8 mouse cellular contexts compared by ENCODE assay signal in the genomic region with DNA sequence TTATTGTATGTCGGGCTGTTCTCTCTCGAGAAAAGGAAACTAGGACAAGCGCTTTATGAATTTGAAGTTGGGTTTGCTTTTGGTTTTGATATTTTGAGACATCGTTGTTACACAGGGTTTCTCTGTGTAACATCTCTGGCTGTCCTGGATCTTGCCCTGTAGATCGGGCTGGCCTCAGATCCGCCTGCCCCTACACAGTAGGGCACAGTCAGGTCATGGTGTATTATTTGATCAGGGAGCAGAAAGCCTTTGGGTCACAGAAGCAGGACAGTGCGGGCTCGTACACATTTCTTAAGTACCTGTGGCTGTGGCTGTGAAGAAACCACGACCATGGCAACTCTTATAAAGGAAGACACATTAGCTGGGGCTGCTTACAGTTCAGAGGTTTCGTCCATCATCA. TPM values are rescaled to one million over a fixed set of nuclear protein-coding genes. Genes with fewer than 3 reads are reported as not detected.
DNase-seq lines count a peak whose midpoint lies in the region; ATAC-seq and TF ChIP-seq lines count a peak whose summit lies in the region.

No protein-coding gene starts in this region.

- peaks cover 39% of the 10 kb centered on the region for H3K36me3 ChIP-seq in lung, embryonic 14.5 days (ENCODE audit: insufficient read depth)
- peaks cover 36% of the 10 kb centered on the region for H3K36me3 ChIP-seq in embryonic facial prominence, embryonic 14.5 days (ENCODE audit: control insufficient read depth, insufficient read depth, low read length)
- H3K36me3 ChIP-seq in intestine, postnatal 0 days (ENCODE audit: control insufficient read depth, insufficient read depth): peaks cover 26% of the 10 kb centered on the region
- peaks cover 34% of the 10 kb centered on the region for H3K36me3 ChIP-seq in neural tube, embryonic 15.5 days

- H3K4me1 ChIP-seq in lung, embryonic 14.5 days (ENCODE audit: insufficient read depth): peaks cover 6% of the 10 kb centered on the region; the same call in 1 of the 2 replicates
- peaks cover 10% of the 10 kb centered on the region for H3K4me1 ChIP-seq in embryonic facial prominence, embryonic 14.5 days (ENCODE audit: control insufficient read depth, insufficient read depth, low read length)
- H3K4me1 ChIP-seq in intestine, postnatal 0 days (replicated peaks; ENCODE audit: control insufficient read depth, insufficient read depth, low read length): peaks cover 8% of the 10 kb centered on the region; the same call in 1 of the 2 replicates
- peaks cover 25% of the 10 kb centered on the region for H3K4me1 ChIP-seq in neural tube, embryonic 15.5 days

- H3K4me3 ChIP-seq in lung, embryonic 14.5 days (ENCODE audit: low read depth, low read length): peak overlapping the region; percentile 90
- peak overlapping the region; percentile 94 for H3K4me3 ChIP-seq in embryonic facial prominence, embryonic 14.5 days (ENCODE audit: low read depth, low read length)
- H3K4me3 ChIP-seq in intestine, postnatal 0 days (ENCODE audit: low read depth, low read length): peak overlapping the region; percentile 98
- H3K4me3 ChIP-seq in neural tube, embryonic 15.5 days (replicated peaks): peak overlapping the region; percentile 97

- peak overlapping the region; percentile 81; the same call in 1 of the 2 replicates for H3K27ac ChIP-seq in lung, embryonic 14.5 days (ENCODE audit: low read depth)
- no peak overlapping the region for H3K27ac ChIP-seq in embryonic facial prominence, embryonic 14.5 days (replicated peaks; ENCODE audit: low read depth, low read length)
- H3K27ac ChIP-seq in intestine, postnatal 0 days (ENCODE audit: low read depth, low read length): 0 out of 2 replicates have a peak overlapping the region, but pooled peaks have one; percentile 85
- peak overlapping the region; percentile 88 for H3K27ac ChIP-seq in neural tube, embryonic 15.5 days (replicated peaks)

- peak overlapping the region; percentile 88 for H3K9ac ChIP-seq in lung, embryonic 14.5 days
- H3K9ac ChIP-seq in embryonic facial prominence, embryonic 14.5 days (ENCODE audit: low read depth, low read length): peak overlapping the region; percentile 94
- peak overlapping the region; percentile 78 for H3K9ac ChIP-seq in intestine, postnatal 0 days (ENCODE audit: low read depth, low read length)
- peak overlapping the region; percentile 94 for H3K9ac ChIP-seq in neural tube, embryonic 15.5 days (replicated peaks)

- 22% methylated on average over 10 of the region's 10 CpGs for WGBS in lung, embryonic 14.5 days
- 19% methylated on average over 10 of the region's 10 CpGs for WGBS in embryonic facial prominence, embryonic 14.5 days
- WGBS in intestine, postnatal 0 days: 14% methylated on average over 10 of the region's 10 CpGs
- 26% methylated on average over 10 of the region's 10 CpGs for WGBS in neural tube, embryonic 15.5 days

- peak overlapping the region; percentile 93 for H3K4me2 ChIP-seq in lung, embryonic 14.5 days
- peak overlapping the region; percentile 85 for H3K4me2 ChIP-seq in embryonic facial prominence, embryonic 14.5 days (ENCODE audit: low read depth, low read length)
- peak overlapping the region; percentile 65 for H3K4me2 ChIP-seq in intestine, postnatal 0 days (replicated peaks; ENCODE audit: low read depth)
- peak overlapping the region; percentile 81 for H3K4me2 ChIP-seq in neural tube, embryonic 15.5 days

- TF ChIP-seq CTCF in lung, embryonic 14.5 days (IDR thresholded peaks at IDR 0.05; ENCODE audit: low read depth): no peak
- TF ChIP-seq CTCF in intestine, postnatal 0 days (IDR thresholded peaks at IDR 0.05; ENCODE audit: low read depth): no peak

- DNase-seq in lung, embryonic 14.5 days: no peak
- DNase-seq in lung, adult 18-20 months: no peak
- no peak for DNase-seq in embryonic facial prominence, embryonic 14.5 days (ENCODE audit: low spot score)
- DNase-seq in cerebellum, adult 8-10 months: no peak
- DNase-seq in thymus, postnatal 36 days: no peak
- no peak for DNase-seq in gastrocnemius, adult 8-10 months (ENCODE audit: low spot score in 2 of 2)

- no peaks in the 10 kb centered on the region for H3K27me3 ChIP-seq in lung, embryonic 14.5 days (ENCODE audit: insufficient read depth, low read length)
- no peaks in the 10 kb centered on the region for H3K27me3 ChIP-seq in embryonic facial prominence, embryonic 14.5 days (replicated peaks; ENCODE audit: control insufficient read depth, insufficient read depth, low read length)
- no peaks in the 10 kb centered on the region for H3K27me3 ChIP-seq in intestine, postnatal 0 days (replicated peaks; ENCODE audit: control insufficient read depth, insufficient read depth, low read length)
- H3K27me3 ChIP-seq in neural tube, embryonic 15.5 days (replicated peaks): no peaks in the 10 kb centered on the region

- H3K9me3 ChIP-seq in lung, embryonic 14.5 days (ENCODE audit: low read depth, low read length): no peaks in the 10 kb centered on the region
- no peaks in the 10 kb centered on the region for H3K9me3 ChIP-seq in embryonic facial prominence, embryonic 14.5 days (ENCODE audit: control insufficient read depth, low read length)
- no peaks in the 10 kb centered on the region for H3K9me3 ChIP-seq in intestine, postnatal 0 days (ENCODE audit: control insufficient read depth)
- H3K9me3 ChIP-seq in neural tube, embryonic 15.5 days (replicated peaks): no peaks in the 10 kb centered on the region

- peak; percentile 46; the same call in 1 of the 2 replicates for ATAC-seq in lung, embryonic 14.5 days (ENCODE audit: insufficient read depth)
- no peak for ATAC-seq in embryonic facial prominence, embryonic 14.5 days (ENCODE audit: low read depth)
- ATAC-seq in intestine, postnatal 0 days: no peak
- ATAC-seq in neural tube, embryonic 15.5 days (ENCODE audit: low FRiP score): no peak

RNA-seq across cellular contexts. Expression of a gene that starts 0.7 kb away (rescaled TPM):
- polyA plus RNA-seq in lung, embryonic 14.5 days (2014; fragmentation: Nextera tagmentation; extraction: Ambion mirVana): 85.6 TPM in 2 replicates
- 79.4 and 82.3 TPM in 2 replicates for polyA plus RNA-seq in embryonic facial prominence, embryonic 14.5 days (2014; fragmentation: Nextera tagmentation; extraction: Ambion mirVana)
- polyA plus RNA-seq in intestine, postnatal 0 days (2015; fragmentation: Nextera tagmentation; extraction: Ambion mirVana): 68.9 and 70.0 TPM in 2 replicates
- 68.2 and 74.6 TPM in 2 replicates for polyA plus RNA-seq in neural tube, embryonic 15.5 days (2015; fragmentation: Nextera tagmentation; extraction: Ambion mirVana)
- total RNA-seq in gastrocnemius, adult 8-10 months (2022): 100 to 1,000 TPM in 2 of 4 experiments, 10 to 100 TPM in 2; 92.6 to 114 (median 104) TPM

RNA-seq across cellular contexts. Expression of a gene that starts 36.4 kb away (rescaled TPM):
- polyA plus RNA-seq in lung, embryonic 14.5 days (2014; fragmentation: Nextera tagmentation; extraction: Ambion mirVana): 5.1 and 5.5 TPM in 2 replicates
- polyA plus RNA-seq in embryonic facial prominence, embryonic 14.5 days (2014; fragmentation: Nextera tagmentation; extraction: Ambion mirVana): 2.4 and 2.8 TPM in 2 replicates
- polyA plus RNA-seq in intestine, postnatal 0 days (2015; fragmentation: Nextera tagmentation; extraction: Ambion mirVana): 2.1 and 2.3 TPM in 2 replicates
- polyA plus RNA-seq in neural tube, embryonic 15.5 days (2015; fragmentation: Nextera tagmentation; extraction: Ambion mirVana): 2.1 and 3.3 TPM in 2 replicates
- 10 to 100 TPM in 2 of 4 experiments, 1 to 10 TPM in 2; 8.3 to 10.4 (median 9.4) TPM for total RNA-seq in gastrocnemius, adult 8-10 months (2022)

RNA-seq across cellular contexts. Expression of a gene that starts 47.4 kb away (rescaled TPM):
- 76.9 and 77.4 TPM in 2 replicates for polyA plus RNA-seq in lung, embryonic 14.5 days (2014; fragmentation: Nextera tagmentation; extraction: Ambion mirVana)
- 56.4 and 59.2 TPM in 2 replicates for polyA plus RNA-seq in embryonic facial prominence, embryonic 14.5 days (2014; fragmentation: Nextera tagmentation; extraction: Ambion mirVana)
- polyA plus RNA-seq in intestine, postnatal 0 days (2015; fragmentation: Nextera tagmentation; extraction: Ambion mirVana): 44.5 and 48.1 TPM in 2 replicates
- polyA plus RNA-seq in neural tube, embryonic 15.5 days (2015; fragmentation: Nextera tagmentation; extraction: Ambion mirVana): 69.9 and 77.8 TPM in 2 replicates
- 10 to 100 TPM; 22.9 to 25.1 (median 23.8) TPM for total RNA-seq in gastrocnemius, adult 8-10 months (2022)

RNA-seq across cellular contexts. Expression of a gene that starts 47.5 kb away (rescaled TPM):
- polyA plus RNA-seq in lung, embryonic 14.5 days (2014; fragmentation: Nextera tagmentation; extraction: Ambion mirVana): 188 and 190 TPM in 2 replicates
- 161 and 183 TPM in 2 replicates for polyA plus RNA-seq in embryonic facial prominence, embryonic 14.5 days (2014; fragmentation: Nextera tagmentation; extraction: Ambion mirVana)
- polyA plus RNA-seq in intestine, postnatal 0 days (2015; fragmentation: Nextera tagmentation; extraction: Ambion mirVana): 96.0 and 99.6 TPM in 2 replicates
- 186 and 189 TPM in 2 replicates for polyA plus RNA-seq in neural tube, embryonic 15.5 days (2015; fragmentation: Nextera tagmentation; extraction: Ambion mirVana)
- total RNA-seq in gastrocnemius, adult 8-10 months (2022): 100 to 1,000 TPM; 117 to 131 (median 125) TPM
